Mouse (Mus musculus): ENCODE results near the gene Cenpk. TPM values are rescaled to one million over a fixed set of nuclear protein-coding genes. Genes with fewer than 3 reads are reported as not detected.
A peak's percentile ranks its signal among the peaks of the same experiment; 100 is the strongest.

Cenpk gene
- polyA plus RNA-seq, 1 experiment from 2014 or later = 10.6 TPM

GRCm38 (mm10) chr13:104286897-104287309 lies 58.5 kb downstream of the Cenpk start:
- H3K9ac ChIP-seq = peak overlapping the region; percentile 37; the same call in 1 of the 2 replicates
- H3K36me3 ChIP-seq (replicated peaks) = no peaks in the 10 kb centered on the region
- peak; percentile 96 for ATAC-seq (replicated peaks)
- H3K4me1 ChIP-seq = peaks cover 25% of the 10 kb centered on the region; the same call in 1 of the 2 replicates
- peak overlapping the region; percentile 69 for H3K27ac ChIP-seq
- peak overlapping the region; percentile 80 for H3K4me2 ChIP-seq
- H3K27me3 ChIP-seq (replicated peaks) = no peaks in the 10 kb centered on the region
- H3K9me3 ChIP-seq = no peaks in the 10 kb centered on the region
- H3K4me3 ChIP-seq = peak overlapping the region; percentile 42
- under 1% methylated on average over 10 of the region's 10 CpGs for WGBS

- peaks cover 25% of the 10 kb centered on the region; the same call in 1 of the 2 replicates for H3K4me1 ChIP-seq
- peak within 1 kb of the TSS; percentile 80 for H3K4me2 ChIP-seq
- ATAC-seq (replicated peaks) = no peak
- H3K27ac ChIP-seq = peak within 1 kb of the TSS; percentile 69
- no peaks in the 10 kb centered on the region for H3K36me3 ChIP-seq (replicated peaks)
- peak within 1 kb of the TSS; percentile 37; the same call in 1 of the 2 replicates for H3K9ac ChIP-seq
- H3K9me3 ChIP-seq = no peaks in the 10 kb centered on the region
- WGBS = under 1% methylated on average over 23 of the region's 23 CpGs
- no peaks in the 10 kb centered on the region for H3K27me3 ChIP-seq (replicated peaks)
- peak within 1 kb of the TSS; percentile 42 for H3K4me3 ChIP-seq
These were observed 59.2 kb downstream of the Cenpk start, which contains the start of gene Adamts6 for GRCm38 (mm10) chr13:104287366-104288225. Adamts6 (plus strand) TSS chr13:104287835.

GRCm38 (mm10) chr13:104288226-104288859 lies 59.9 kb downstream of the Cenpk start:
- Histone ChIP-seq H3K4me2 (peak overlapping the region; percentile 80), H3K9me3 (no peaks in the 10 kb centered on the region), H3K36me3 (replicated peaks) (no peaks in the 10 kb centered on the region), H3K9ac (peak overlapping the region; percentile 22; the same call in 1 of the 2 replicates), H3K27ac (peak overlapping the region; percentile 65), H3K4me3 (peak overlapping the region; percentile 42), H3K27me3 (replicated peaks) (no peaks in the 10 kb centered on the region), H3K4me1 (peaks cover 25% of the 10 kb centered on the region; the same call in 1 of the 2 replicates)
- WGBS = 1% methylated on average over 7 of the region's 7 CpGs
- peak; percentile 51; the same call in 1 of the 2 replicates for ATAC-seq (replicated peaks)

- Histone ChIP-seq H3K9me3 (no peaks in the 10 kb centered on the region), H3K27ac (no peak overlapping the region), H3K27me3 (replicated peaks) (no peaks in the 10 kb centered on the region), H3K36me3 (replicated peaks) (no peaks in the 10 kb centered on the region), H3K9ac (no peak overlapping the region), H3K4me2 (peak overlapping the region; percentile 80; the same call in 1 of the 2 replicates), H3K4me3 (no peak overlapping the region), H3K4me1 (peaks cover 25% of the 10 kb centered on the region; the same call in 1 of the 2 replicates)
- ATAC-seq (replicated peaks) = no peak
These were observed 60.8 kb downstream of the Cenpk start for GRCm38 (mm10) chr13:104289176-104289575.

GRCm38 (mm10) chr13:104295472-104295871 lies 67.1 kb downstream of the Cenpk start:
- H3K4me1 ChIP-seq = no peaks in the 10 kb centered on the region
- no peak for ATAC-seq (replicated peaks)

More at GRCm38 (mm10) chr13:104295472-104295871, 67.1 kb downstream of the Cenpk start:
- Histone ChIP-seq H3K4me2 (no peak overlapping the region), H3K27me3 (replicated peaks) (no peaks in the 10 kb centered on the region), H3K4me3 (no peak overlapping the region), H3K27ac (no peak overlapping the region), H3K36me3 (replicated peaks) (no peaks in the 10 kb centered on the region), H3K9me3 (no peaks in the 10 kb centered on the region), H3K9ac (no peak overlapping the region)
- WGBS = 92% methylated on average over 1 of the region's 1 CpGs

Other genes with a start within 250 kb of the Cenpk start
- 66.1 and 70.8 TPM in 2 replicates for gene Nln, start 119.0 kb upstream of the Cenpk start, polyA plus RNA-seq (2015; fragmentation: Nextera tagmentation; extraction: Ambion mirVana)
- 28.6 and 29.4 TPM in 2 replicates for gene Sgtb, start 118.9 kb upstream of the Cenpk start, polyA plus RNA-seq (2015; fragmentation: Nextera tagmentation; extraction: Ambion mirVana)
- 55.9 and 58.7 TPM in 2 replicates for gene Trappc13, start 50.1 kb upstream of the Cenpk start, polyA plus RNA-seq (2015; fragmentation: Nextera tagmentation; extraction: Ambion mirVana)
- gene Trim23, start 49.8 kb upstream of the Cenpk start, polyA plus RNA-seq (2015; fragmentation: Nextera tagmentation; extraction: Ambion mirVana) = 34.8 and 37.0 TPM in 2 replicates
- gene Ppwd1, start 232 bp downstream of the Cenpk start, polyA plus RNA-seq (2015; fragmentation: Nextera tagmentation; extraction: Ambion mirVana) = 6.6 and 6.9 TPM in 2 replicates
- gene Adamts6, start 59.2 kb downstream of the Cenpk start, polyA plus RNA-seq (2015; fragmentation: Nextera tagmentation; extraction: Ambion mirVana) = 1.7 and 1.8 TPM in 2 replicates